Mouse (Mus musculus) T-helper 2 cell (primary cell): ENCODE measurements around the gene Arl10.
"Not testable (repeated sequence)": the region's sequence is repeated elsewhere in the genome, so short reads cannot be mapped to it uniquely, and the experiment has no call there.

Experiments used
- in situ Hi-C: fragments of 300-600 bp; cut with MboI, MseI; formaldehyde crosslinking; loops from one replicate; pipeline ENCODE4 v1.15.1; 2025; ENCODE audit warnings: high pct_unique_total_duplicates

Arl10 gene

DNA sequence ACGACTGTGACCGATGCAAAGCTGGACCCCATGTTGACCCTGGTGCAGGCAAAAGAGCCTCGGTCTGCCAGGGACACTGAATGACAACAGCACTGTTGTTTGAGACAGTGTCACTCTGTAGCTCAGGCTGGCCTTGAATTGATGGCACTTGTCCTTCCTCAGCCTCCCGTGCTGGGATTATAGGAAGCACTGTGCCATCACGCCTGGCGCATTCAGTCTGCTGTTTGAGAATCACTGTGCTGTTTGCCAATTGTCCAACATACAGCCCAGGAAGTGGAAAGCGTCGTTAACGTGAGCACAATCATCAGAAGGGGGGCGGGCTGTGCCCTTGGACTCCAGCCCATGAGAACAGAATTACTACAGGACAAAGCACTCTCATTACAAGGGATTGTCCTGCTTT lies 7.3 kb downstream of the Arl10 start:
- in situ Hi-C loops = no loop called here

DNA sequence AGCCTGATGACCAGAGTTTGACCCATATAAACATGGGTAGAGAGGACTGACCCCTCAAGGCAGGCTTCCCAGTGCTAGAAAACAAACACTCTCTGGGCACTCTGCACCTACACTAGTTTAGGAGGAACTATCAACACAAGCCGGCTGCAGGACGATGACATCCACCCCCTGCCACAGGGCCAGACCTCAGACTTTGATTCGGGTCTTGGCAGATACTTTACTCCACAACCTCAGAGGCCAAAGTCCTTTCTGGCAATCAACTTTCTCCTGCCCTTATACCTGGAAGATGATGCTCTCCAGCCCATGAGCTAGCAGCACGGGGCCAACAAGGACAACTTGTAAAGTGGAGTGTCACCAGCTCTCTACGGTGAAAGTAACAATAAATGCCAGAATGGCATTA lies 8.0 kb downstream of the Arl10 start:
- in situ Hi-C loops = no loop called here

DNA sequence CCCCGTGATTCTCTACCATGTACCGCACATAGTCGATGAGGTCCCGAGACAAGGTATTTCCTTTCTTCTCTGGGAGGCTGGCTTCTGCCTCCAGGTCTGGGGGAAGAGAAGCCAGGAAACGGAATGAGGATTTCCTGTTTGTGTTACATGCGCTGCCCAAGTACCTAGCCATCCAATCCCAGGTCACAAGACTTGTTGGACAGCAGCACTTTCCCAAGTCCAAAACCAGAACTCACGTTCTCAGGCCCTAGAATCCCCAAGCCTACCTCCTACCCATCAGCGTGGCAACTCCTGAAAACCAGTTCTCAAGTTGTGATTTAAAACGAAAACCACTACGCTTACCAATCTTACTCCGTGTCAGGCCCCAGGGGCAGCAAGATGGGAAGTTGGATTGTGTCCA lies 11.0 kb downstream of the Arl10 start:
- in situ Hi-C loops = no loop called here

DNA sequence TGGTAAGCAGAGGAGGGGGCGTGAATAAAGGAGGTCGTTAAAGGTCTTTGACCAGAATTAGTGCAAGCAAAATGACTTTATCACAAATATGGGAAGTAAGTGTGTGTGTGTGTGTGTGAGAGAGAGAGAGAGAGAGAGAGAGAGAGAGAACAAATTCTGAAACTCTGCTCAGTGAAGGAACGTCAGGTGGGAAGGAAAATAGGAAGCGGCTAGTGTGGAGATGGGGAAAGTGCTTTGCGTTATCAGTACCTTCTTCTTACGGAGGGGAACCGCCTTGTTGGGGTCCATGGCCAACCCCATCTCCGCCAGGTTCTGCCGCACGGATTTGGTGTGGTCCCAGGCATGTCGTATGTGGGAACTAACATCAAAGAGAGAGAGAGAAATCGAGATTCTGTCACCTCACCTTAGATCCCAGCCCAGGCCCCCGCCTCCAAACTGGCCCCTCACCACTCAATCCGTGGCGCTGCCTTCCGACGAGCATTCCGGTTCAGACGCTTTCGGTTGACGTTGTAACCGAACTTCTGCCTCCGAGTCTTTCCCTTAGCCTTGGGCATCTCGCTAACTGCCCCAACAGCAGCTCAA lies 14.7 kb downstream of the Arl10 start:
- in situ Hi-C loops = no loop called here

DNA sequence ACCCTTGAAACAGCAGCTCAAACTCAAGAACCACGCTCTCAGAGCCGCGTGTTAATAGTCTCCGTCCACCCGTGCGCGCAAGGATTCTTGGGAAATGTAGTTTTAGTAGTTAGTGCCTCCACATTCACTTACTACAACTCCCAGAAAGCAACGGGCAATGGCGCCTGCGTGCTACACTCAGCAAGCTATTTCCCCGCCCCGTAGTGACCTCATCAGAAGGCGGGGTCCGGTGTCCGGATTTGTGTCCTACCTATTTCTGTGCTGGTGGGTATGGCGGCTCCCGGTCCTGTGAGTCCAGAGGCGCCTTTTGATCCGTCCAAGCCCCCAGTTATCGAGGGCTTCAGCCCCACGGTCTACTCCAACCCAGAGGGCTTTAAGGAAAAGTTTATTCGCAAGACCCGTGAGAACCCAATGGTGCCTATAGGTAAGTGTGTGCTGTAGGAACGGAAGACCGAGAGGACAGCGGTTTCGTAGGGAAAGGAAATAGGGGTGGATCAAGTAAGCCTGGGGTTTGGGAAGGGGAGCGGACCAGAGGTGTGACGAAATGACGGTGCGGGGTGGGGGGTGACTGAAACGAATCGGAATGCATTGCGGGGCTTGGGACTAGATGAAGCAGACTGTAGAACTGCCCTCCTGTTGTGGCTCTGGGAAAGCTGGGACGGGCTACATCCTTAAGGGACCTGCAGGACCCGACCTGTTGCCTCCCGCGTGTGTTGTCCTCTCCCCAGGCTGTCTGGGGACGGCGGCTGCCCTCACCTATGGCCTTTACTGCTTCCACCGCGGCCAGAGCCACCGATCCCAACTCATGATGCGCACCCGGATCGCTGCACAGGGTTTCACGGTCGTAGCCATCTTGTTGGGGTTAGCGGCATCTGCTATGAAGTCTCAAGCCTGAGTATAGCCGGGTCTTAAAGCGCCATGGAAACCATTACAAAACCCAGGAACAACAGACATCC lies 15.5 kb downstream of the Arl10 start, which contains the start of the genes Nop16 and Higd2a:
Nop16 (minus strand) TSS at position 95 of the 956 bp plus-strand sequence.
Higd2a (plus strand) TSS at position 212 of the 956 bp plus-strand sequence.
- in situ Hi-C loops = no loop called here

DNA sequence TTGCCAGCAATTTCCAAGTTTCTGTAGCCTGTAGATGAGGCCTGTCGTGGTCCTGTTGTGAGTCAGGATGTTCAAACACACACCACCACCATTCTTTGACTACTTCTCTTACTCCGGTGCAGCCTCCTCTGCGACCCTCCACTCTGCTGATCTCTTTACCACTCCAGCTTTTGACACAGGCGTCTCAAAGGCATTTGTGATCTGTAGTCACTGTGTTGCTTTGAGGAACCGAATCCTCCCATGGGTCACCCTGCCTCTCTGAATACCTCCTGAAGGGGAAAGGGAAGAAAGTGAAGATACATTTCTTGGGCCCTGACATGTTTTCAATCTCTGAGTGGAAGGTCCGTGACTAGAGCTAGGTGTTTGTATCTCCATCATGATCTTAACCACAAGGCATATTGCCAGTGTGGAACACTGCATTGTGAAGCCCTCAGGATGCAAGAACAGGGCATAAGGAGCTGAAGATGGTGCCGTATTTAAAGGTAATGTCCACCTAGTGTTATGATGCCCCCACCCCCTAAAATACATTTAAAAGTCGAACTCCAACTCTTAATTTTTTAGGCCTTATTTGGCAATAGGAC lies 17.1 kb downstream of the Arl10 start:
- in situ Hi-C loops = no loop called here

DNA sequence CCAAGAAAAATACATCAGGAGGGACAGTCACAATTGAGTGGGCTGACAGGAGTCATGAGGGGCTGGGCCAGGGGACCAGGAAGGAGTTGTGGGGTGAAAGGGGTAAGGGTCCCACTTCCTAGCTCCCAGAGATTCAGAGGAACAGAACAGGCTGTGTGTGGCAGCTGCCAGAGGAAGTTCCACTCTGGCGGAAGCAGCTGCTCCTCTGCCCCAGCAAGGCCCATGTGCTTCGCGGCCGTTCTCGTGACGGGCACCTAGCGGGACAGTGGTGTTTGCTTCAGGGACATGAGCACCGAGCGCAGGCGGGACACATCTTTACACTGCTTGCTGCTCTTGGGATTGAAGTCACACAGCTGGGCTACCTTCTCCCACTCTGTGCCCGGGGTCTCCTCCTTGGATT lies 18.8 kb downstream of the Arl10 start:
- in situ Hi-C loops = no loop called here

DNA sequence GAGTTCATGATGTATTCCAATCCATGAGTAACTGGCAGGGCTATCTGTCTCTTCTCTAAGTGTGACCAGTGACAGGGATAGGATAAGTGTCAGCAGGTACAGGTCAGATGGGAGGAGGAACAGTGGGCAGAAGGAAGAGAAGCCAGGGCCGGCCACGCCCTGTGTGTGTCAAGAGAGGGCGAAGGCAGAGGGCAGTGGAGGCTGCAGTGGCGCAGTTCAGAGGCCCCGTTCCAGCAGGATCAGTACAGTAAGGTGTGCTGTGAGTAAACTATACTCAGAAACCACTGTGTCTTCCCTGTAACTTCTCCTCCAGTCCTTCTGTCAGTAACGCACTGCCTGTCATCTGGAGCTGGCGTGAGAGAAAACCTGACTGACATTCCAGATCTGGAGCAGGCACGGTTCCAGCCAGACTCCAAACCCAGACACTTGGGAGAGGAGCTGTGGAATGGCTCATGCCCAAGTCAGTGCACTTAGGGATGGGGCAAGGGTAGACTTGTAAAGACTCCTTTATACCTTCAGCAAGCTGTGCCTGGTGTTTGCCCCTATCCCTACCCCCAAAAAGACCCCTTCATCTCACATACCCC lies 21.4 kb downstream of the Arl10 start:
- in situ Hi-C loops = no loop called here

DNA sequence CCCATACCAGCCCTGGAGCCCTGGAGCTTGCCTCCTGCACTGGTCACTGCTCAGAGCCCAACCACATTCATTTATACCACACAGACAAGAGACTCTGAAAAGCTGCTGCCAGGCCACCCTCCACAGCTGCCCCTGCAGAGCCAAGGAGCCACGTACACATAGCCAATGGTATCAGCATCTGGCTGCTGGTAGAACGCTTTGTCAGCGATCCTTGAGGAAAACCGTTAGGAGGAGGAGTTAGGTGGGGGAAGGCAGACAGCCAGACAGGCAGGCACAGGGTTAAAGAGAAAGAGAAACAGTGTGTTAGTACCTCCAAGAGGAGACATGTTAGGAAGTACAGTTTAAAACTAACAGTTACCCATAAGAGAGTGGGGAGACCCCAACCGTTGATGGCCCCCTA lies 22.1 kb downstream of the Arl10 start:
- in situ Hi-C loops = no loop called here

DNA sequence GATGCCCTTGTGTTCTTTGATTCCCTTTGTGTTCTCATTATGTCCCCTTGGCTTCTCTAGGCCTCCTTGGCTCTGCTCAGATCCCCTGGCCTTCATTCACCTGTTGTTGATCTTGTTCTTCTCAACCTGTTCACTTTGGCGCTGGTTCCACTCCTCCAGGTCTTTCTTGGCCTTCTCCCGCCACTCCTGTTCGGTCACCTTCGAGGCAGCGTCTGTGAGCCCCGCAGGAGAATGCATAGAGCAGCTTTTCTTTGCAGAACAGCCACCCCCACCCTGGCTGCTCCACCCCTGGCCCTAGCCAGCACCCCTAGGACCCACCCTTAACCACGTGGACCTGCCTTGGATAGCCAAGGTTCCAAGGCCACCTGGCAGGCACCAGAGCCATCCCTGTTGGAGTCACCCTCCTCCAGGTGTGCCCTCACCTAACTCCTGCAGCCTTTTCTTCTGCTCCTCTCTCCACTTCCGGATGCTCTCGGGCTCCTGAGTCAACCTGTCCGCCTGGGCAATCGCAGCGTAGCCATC lies 23.9 kb downstream of the Arl10 start:
- in situ Hi-C loops = no loop called here

DNA sequence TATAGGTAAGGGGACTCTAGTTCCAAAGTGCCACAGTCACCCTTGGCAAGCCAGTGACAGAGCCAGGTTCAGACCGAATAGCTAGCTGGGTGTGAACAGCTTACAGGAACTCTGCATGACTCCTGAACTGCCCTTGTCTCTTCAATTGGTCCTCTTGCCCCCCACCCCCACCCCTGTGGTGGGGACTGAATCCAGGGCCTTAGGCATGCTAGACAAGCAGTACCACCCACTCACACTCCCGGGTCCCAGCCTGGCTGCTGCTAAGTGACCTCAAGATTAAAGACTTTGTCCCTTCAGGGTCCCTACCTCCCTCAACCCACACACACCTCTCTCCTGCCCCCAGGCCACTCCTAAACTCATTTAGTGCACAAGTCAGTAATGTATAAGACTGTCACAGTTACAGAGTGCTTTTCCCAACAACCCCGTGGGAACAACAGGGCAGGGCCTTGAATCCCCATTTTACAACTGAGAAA lies 27.9 kb downstream of the Arl10 start:
- in situ Hi-C loops = no loop called here

DNA sequence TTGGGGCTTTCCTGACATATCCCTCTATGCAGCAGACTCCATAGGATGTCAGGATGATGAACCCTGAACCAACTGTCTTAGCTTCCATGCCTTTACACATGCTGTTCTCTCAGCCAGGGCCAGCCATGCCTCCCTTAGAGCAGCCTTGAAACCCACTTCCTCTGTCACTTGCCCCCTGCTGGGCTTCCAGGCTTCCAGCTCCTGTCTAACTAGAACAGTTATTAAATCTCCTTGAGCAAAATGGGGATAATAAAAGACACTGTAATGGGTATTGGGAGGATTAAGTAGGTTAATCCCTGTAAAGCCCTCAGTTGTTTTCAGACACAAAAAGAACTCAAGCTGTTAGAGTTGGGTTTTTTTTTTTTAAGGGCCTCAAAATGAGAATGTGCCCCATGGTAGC lies 28.7 kb downstream of the Arl10 start:
- in situ Hi-C loops = no loop called here

DNA sequence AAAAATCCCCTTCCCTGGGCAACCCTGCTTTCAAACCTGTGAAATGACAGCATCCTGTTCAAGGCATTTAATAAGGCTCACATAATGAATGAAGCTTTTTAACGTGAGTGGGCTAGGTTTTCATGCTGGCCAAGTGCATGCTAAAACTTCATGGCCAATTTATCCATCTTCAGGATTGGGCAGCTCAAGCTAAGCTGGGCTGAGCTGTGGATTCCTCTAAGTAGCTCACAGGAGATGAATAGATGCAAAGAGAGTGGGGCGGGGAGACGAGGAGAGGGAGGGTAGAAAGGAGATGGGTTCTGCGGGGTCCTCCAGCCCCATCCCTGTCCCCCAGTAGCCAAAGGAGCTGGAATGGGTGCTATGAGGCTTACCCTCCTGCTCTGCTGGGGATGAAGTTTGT lies 29.4 kb downstream of the Arl10 start:
- in situ Hi-C loops = no loop called here

DNA sequence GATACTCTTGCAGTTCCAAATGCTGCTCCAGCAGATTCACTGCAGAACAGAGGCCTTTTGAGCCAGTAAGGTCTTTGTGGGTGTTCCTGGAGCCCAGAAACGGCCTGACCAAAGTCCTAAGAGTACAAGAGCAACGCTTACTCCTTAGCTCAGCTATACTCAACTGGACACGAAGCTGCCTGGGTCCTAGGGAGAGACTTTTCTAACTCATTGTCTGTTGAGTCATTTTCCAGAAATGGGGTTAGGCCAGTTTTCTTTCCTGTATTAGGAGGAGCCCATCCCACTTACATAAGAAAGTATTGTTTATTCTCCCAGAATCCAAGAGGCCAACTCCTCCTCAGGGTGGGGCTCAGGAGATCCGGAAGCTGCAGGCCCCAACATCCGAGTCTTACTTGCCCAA lies 30.6 kb downstream of the Arl10 start:
- in situ Hi-C loops = no loop called here

DNA sequence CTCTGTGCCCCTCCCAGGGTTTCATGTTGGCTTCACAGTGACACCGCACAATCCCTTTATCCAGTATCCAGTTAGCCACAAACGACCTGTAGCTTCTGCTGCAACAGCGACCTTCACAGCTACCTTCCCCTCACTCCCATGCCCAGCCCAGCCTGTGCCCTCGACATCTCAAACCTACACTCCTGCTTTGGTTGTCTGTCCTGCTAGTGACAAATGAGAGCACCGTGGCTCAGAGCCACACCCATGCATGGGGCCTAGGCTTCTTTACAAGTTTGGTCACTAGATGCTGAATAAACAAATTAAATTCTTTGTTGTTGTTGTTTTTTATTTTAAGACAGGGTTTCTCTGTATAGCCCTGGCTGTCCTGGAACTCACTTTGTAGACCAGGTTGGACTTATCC lies 32.4 kb downstream of the Arl10 start:
- in situ Hi-C loops = no loop called here

DNA sequence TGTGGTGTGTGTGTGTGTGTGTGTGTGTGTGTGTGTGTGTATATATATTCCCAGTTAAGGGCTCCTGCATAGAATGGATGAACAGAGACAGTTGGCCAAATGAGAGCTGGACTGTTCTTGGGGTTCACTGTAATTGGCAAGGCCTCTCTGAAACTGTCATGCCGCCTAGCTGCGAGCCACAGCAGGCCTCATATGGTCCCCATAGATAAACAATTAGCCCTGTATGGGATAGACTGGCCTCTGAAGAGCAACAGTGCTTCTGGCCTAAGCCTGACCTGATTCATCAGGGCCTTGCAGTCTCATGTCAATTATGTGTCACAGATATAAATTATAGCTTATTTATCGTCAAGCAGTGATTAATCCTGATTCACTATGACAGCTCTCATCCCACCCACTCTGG lies 33.2 kb downstream of the Arl10 start:
- in situ Hi-C loops = no loop called here

DNA sequence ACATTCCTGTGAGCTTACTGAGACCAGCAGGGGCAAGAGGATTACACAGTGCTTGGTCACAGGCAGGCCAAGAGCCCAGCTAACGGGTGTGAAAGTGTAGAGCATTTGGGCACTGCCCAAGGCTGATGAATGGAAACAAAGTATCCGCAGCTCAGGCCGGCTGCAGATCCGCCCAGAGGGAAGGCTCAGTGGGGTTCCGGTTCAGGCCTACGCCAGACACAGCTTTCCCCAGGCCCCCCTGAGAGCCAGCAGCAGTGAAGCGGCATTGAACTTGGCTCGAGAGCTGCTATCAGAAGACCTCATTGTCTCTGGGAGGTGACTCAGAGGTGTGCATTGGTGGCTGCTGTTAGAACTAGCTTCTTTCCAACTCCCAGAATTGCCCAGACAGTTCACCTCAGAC lies 33.9 kb downstream of the Arl10 start:
- in situ Hi-C loops = no loop called here

DNA sequence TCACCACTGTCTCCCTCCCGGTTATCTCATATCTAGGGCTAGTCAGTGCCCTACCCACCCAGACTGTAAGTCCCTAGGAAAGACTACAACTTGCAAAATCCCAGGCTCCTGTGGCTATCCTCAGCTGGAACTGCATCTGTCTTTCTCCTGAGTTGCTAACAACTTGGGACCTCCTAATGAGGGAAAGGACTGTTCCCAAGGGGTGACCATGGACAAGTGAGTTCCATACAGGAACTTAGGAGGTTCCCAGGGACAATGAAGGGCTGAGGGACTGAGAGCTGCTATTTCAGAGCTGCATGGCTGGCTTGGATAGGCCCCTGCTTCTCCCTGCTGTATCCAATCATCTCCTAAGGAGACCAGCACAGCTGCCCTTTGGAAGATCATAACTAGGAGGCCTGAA lies 34.5 kb downstream of the Arl10 start:
- in situ Hi-C loops = no loop called here

DNA sequence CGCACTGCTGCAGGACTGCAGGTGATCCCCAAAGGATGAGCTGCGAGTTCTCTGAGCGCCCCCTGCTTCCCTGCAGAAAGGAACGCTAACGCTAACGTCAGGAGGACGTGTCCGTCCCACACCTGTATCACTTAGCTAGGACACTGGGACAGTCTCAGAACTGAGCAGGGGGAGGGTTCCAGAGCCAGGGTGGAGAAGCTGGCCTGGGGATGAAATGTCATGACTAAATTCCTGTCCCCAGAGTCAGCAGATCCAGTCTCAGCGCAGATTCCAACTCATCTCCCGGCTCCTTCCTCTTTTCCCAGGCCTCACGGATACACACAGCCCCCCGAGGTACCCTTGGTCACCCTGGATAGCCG lies 35.8 kb downstream of the Arl10 start:
- in situ Hi-C loops = no loop called here

DNA sequence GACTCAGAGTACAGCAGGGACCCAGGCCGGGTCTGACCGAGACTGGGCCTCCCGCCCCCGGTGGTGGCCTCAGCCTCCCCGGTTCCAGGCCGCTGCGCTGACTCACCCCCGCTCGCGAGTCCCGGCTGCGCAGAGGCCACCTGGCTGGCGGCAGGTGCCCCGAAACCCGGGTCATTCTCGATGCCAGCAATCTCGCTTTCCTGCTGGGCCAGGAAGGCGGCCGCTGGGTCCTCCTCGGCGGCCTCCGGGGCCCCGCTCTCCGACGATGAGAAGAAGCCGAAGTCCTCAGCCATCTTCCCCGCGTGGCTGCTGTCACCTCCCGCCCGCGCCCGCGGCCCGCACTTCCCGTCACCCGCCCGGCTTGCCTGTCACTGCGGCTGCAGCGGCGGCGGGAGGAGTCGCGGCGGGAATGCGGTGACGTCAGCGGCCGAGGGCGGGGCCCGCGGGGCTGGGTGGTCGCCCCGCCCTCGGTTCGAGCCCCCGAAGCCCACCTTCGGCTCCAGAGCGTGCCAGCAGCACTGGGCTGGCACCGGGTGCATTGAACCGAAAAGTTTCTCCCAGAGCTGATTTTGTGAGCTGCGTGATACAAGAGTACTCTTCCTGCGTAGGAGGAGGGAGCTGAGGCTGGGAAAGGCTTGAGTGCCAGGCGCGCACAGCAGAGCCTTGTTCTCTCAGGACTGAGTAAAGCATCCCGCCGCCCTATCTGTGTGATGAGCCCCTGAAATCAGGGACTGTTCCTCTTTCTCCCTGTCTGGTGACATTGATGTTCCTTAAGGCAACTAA lies 36.3 kb downstream of the Arl10 start, which contains the start of gene Cltb:
Cltb (minus strand) TSS at position 373 of the 783 bp plus-strand sequence.
- in situ Hi-C loops = no loop called here

DNA sequence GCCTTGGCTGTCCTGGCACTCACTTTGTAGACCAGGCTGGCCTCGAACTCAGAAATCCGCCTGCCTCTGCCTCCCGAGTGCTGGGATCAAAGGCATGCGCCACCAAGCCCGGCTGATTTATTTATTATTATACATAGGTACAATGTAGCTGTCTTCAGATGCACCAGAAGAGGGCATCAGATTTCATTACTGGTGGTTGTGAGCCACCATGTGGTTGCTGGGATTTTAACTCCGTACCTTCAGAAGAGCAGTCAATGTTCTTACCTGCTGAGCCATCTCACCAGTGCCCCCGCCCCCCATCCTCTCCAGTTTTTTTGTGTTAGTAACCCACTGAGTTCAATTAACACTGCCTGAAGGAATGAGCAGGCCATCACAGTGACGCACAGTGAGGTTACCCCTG lies 38.3 kb downstream of the Arl10 start:
- in situ Hi-C loops = not testable (repeated sequence)
